Mouse (Mus musculus) heart, embryonic 16.5 days (tissue): ENCODE data around the gene Calu. TPM values are rescaled to one million over a fixed set of nuclear protein-coding genes. Genes with fewer than 3 reads are reported as not detected.

Experiments
- ATAC-seq: fragments of 200-750 bp; cut with Nextera tagmentation; replicated peaks from 2 replicates; pipeline ENCODE4 v1.8.0; 2017; ENCODE audit warnings: moderate number of reproducible peaks; ENCODE audit not compliant: insufficient read depth, low FRiP score; ENCODE audit errors: extremely low read depth
- H3K27ac ChIP-seq: fragments of 300-500 bp; sonication (generic); 2 replicates; pipeline ENCODE4 v1.5.1; 2014; ENCODE audit warnings: mild to moderate bottlenecking, low read length, control low read depth, moderate library complexity
- H3K27me3 ChIP-seq: fragments of 300-500 bp; sonication (generic); 2 replicates; pipeline ENCODE4 v1.6.1; 2014; ENCODE audit warnings: low read length, mixed read lengths; ENCODE audit not compliant: control insufficient read depth, insufficient read depth
- H3K36me3 ChIP-seq: fragments of 300-500 bp; sonication (generic); 2 replicates; pipeline ENCODE4 v1.6.1; 2014; ENCODE audit not compliant: control insufficient read depth, insufficient read depth
- H3K4me1 ChIP-seq: fragments of 300-500 bp; sonication (generic); 2 replicates; pipeline ENCODE4 v1.6.1; 2014; ENCODE audit warnings: low read length, mixed read lengths; ENCODE audit not compliant: control insufficient read depth, insufficient read depth
- H3K4me2 ChIP-seq: fragments of 300-500 bp; sonication (generic); 2 replicates; pipeline ENCODE4 v1.6.1; 2014; ENCODE audit warnings: low read depth, mild to moderate bottlenecking, control low read depth, low read length
- H3K4me3 ChIP-seq: fragments of 300-500 bp; sonication (generic); 2 replicates; pipeline ENCODE4 v1.5.1; 2014; ENCODE audit warnings: mild to moderate bottlenecking, control low read depth, low read length
- H3K9ac ChIP-seq: fragments of 300-500 bp; sonication (generic); 2 replicates; pipeline ENCODE4 v1.6.1; 2014; ENCODE audit warnings: low read length, control low read depth
- H3K9me3 ChIP-seq: fragments of 300-500 bp; sonication (generic); replicated peaks from 2 replicates; pipeline ENCODE4 v1.6.1; 2016; ENCODE audit warnings: low read length; ENCODE audit not compliant: control insufficient read depth
- WGBS: fragments of 180-500 bp; shearing (Covaris S2); extraction: QIAGEN DNeasy Blood & Tissue Kit; methylation state at CpG from one replicate; pipeline ENCODE4 v1.1.7; 2014; 5-methylcytosine and 5-hydroxymethylcytosine counted together
- microRNA-seq: library from miRNA; unstranded; fragments of <30 nt; microRNA quantifications from one replicate; pipeline ENCODE4, GENCODE M21; 2017
- polyA plus RNA-seq: library from polyadenylated mRNA; unstranded; fragments of >200 nt; fragmentation: Nextera tagmentation; extraction: Ambion mirVana; gene quantifications from 2 replicates; pipeline ENCODE4 v1.2.1, GENCODE M21; 2015

Calu gene
- polyA plus RNA-seq, 1 experiment from 2014 or later, result 403 TPM

- Histone ChIP-seq H3K4me2 (no peak overlapping the region), H3K4me1 (no peaks in the 10 kb centered on the region; the same call in 1 of the 2 replicates), H3K9me3 (no peaks in the 10 kb centered on the region), H3K27ac (no peak overlapping the region), H3K27me3 (no peaks in the 10 kb centered on the region), H3K36me3 (0 out of 2 replicates have a peak, but pooled peaks cover 2% of the 10 kb centered on the region), H3K9ac (no peak overlapping the region), H3K4me3 (no peak overlapping the region)
- ATAC-seq, result no peak
- WGBS, result 84% methylated on average over 8 of the region's 8 CpGs
Measured at GRCm38 (mm10) chr6:29425118-29425517, 77.2 kb downstream of the Calu start.

- ATAC-seq, result no peak
- Histone ChIP-seq H3K4me3 (no peak overlapping the region), H3K9me3 (no peaks in the 10 kb centered on the region), H3K27me3 (no peaks in the 10 kb centered on the region), H3K4me1 (peaks cover 11% of the 10 kb centered on the region), H3K27ac (no peak overlapping the region), H3K4me2 (no peak overlapping the region), H3K9ac (no peak overlapping the region), H3K36me3 (0 out of 2 replicates have a peak, but pooled peaks cover 2% of the 10 kb centered on the region)
- WGBS, result 76% methylated on average over 6 of the region's 6 CpGs
Measured at GRCm38 (mm10) chr6:29426331-29426730, 78.5 kb downstream of the Calu start.

Small RNA genes within 50 kb of the gene (microRNA-seq; reads per million reads assigned to microRNA genes)
- gene Gm26220, result not detected
- not detected for gene Gm44354

Other genes starting within 250 kb of the Calu start
- gene Rbm28, start 183.1 kb upstream of the Calu start, polyA plus RNA-seq, result 23.5 and 26.1 TPM in 2 replicates
- gene Prrt4, start 168.5 kb upstream of the Calu start, polyA plus RNA-seq, result 1.1 and 1.2 TPM in 2 replicates
- gene Impdh1, start 131.7 kb upstream of the Calu start, polyA plus RNA-seq, result 42.7 and 48.4 TPM in 2 replicates
- 23.4 and 25.4 TPM in 2 replicates for gene Hilpda, start 75.6 kb upstream of the Calu start, polyA plus RNA-seq
- gene Fam71f2, start 68.5 kb upstream of the Calu start, polyA plus RNA-seq, result 0.29 TPM in 1 of 2 replicates, not detected in the other
- not detected in 2 replicates for gene Fam71f1, start 28.9 kb upstream of the Calu start, polyA plus RNA-seq
- 0.62 and 0.76 TPM in 2 replicates for gene Opn1sw, start 40.4 kb downstream of the Calu start, polyA plus RNA-seq
- gene Ccdc136, start 48.2 kb downstream of the Calu start, polyA plus RNA-seq, result 21.6 and 22.7 TPM in 2 replicates
- 38.3 and 50.0 TPM in 2 replicates for gene Flnc, start 85.2 kb downstream of the Calu start, polyA plus RNA-seq
- gene Atp6v1f, start 119.6 kb downstream of the Calu start, polyA plus RNA-seq, result 197 and 199 TPM in 2 replicates
- gene Atp6v1fnb, start 123.4 kb downstream of the Calu start, polyA plus RNA-seq, result not detected in 2 replicates
- gene Kcp, start 159.9 kb downstream of the Calu start, polyA plus RNA-seq, result 9.2 and 9.5 TPM in 2 replicates
- gene Irf5, start 178.6 kb downstream of the Calu start, polyA plus RNA-seq, result 5.4 and 5.7 TPM in 2 replicates